Mouse (Mus musculus) adrenal gland, postnatal 25 days (tissue): ENCODE data around the gene Pik3c2a. TPM values are rescaled to one million over a fixed set of nuclear protein-coding genes. Genes with fewer than 3 reads are reported as not detected.

Experiments
- DNase-seq: peaks from one replicate; pipeline ENCODE4 v3.0.0; 2021; ENCODE audit warnings: mixed read lengths
- total RNA-seq: library from RNA; stranded (reverse); gene quantifications from 2 replicates; pipeline ENCODE4 v1.2.3, GENCODE M21; 2021

The Pik3c2a gene
- total RNA-seq, 1 experiment from 2014 or later = 34.0 TPM

GRCm38 (mm10) chr7:116292377-116292776, 150.9 kb downstream of the Pik3c2a start:
- DNase-seq = no peak

GRCm38 (mm10) chr7:116290559-116290958, 152.7 kb downstream of the Pik3c2a start:
- DNase-seq = no peak

GRCm38 (mm10) chr7:116288996-116289395, 154.3 kb downstream of the Pik3c2a start:
- DNase-seq = no peak

- no peak for DNase-seq
Observed at GRCm38 (mm10) chr7:116287959-116288358, 155.3 kb downstream of the Pik3c2a start.

Other genes starting within 250 kb of the Pik3c2a start
- 16.9 and 28.0 TPM in 2 replicates for gene Plekha7, start 135.1 kb downstream of the Pik3c2a start, total RNA-seq
- 351 and 444 TPM in 2 replicates for gene Rps13, start 109.3 kb downstream of the Pik3c2a start, total RNA-seq
- 16.7 and 21.8 TPM in 2 replicates for gene Nucb2, start 60.9 kb upstream of the Pik3c2a start, total RNA-seq